ENCODE assay signal across 15 mouse cellular contexts in the genomic region with DNA sequence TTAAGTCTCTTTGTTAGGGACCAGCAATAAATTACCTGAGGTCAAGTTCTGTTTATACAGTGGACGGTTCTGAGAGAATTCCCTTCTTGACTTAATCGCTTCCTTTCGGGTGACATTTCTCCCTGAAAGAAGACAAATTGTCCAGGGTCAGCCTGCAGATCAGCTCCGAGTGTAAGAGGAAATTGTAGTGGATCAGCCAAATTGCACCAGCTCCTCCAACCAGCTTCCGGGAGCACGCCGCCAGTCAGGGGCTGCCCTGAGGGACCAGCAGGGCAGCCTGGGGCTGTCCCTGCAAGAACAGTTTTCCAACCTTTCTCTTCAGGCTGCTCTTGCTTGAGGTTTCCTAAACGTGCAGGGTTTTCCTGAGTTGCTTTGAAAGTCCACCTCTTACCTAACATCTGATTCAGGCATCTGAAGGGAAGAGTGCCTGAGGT. TPM values are rescaled to one million over a fixed set of nuclear protein-coding genes. Genes with fewer than 3 reads are reported as not detected.
DNase-seq lines count a peak whose midpoint lies in the region; ATAC-seq and TF ChIP-seq lines count a peak whose summit lies in the region.
"Had no signal": no experiment of that assay in that cellular context is flagged by ENCODE, and none has a peak within 500 bp of the region (broad histone marks: within the 10 kb centered on the region; RNA-seq: fewer than 3 reads in every experiment).

No protein-coding gene starts in this region.

- WGBS in heart, embryonic 12.5 days, result 20% methylated on average over 8 of the region's 8 CpGs
- WGBS in lung, embryonic 14.5 days, result 10% methylated on average over 8 of the region's 8 CpGs
- 6% methylated on average over 8 of the region's 8 CpGs for WGBS in limb, embryonic 12.5 days

- no peak overlapping the region for H3K27ac ChIP-seq in heart, embryonic 12.5 days (ENCODE audit: poor library complexity, severe bottlenecking)
- H3K27ac ChIP-seq in lung, embryonic 14.5 days (ENCODE audit: low read depth), result no peak overlapping the region
- H3K27ac ChIP-seq in limb, embryonic 12.5 days, result no peak overlapping the region
- H3K27ac ChIP-seq: limb, embryonic 13.5 days; macrophage; midbrain, embryonic 15.5 days had no signal

- intact Hi-C loops in gastrocnemius, postnatal 36 days (cut with DNase I), result no loop called here

- no peaks in the 10 kb centered on the region for H3K9me3 ChIP-seq in heart, embryonic 12.5 days (replicated peaks)
- H3K9me3 ChIP-seq in lung, embryonic 14.5 days (ENCODE audit: low read depth, low read length), result no peaks in the 10 kb centered on the region
- no peaks in the 10 kb centered on the region for H3K9me3 ChIP-seq in limb, embryonic 12.5 days
- H3K9me3 ChIP-seq: limb, embryonic 13.5 days; midbrain, embryonic 15.5 days had no signal

- no peaks in the 10 kb centered on the region for H3K36me3 ChIP-seq in heart, embryonic 12.5 days
- no peaks in the 10 kb centered on the region for H3K36me3 ChIP-seq in lung, embryonic 14.5 days (ENCODE audit: insufficient read depth)
- H3K36me3 ChIP-seq in limb, embryonic 12.5 days, result no peaks in the 10 kb centered on the region
- H3K36me3 ChIP-seq: limb, embryonic 13.5 days; midbrain, embryonic 15.5 days had no signal

- H3K4me2 ChIP-seq in heart, embryonic 12.5 days, result 0 out of 2 replicates have a peak overlapping the region, but pooled peaks have one; percentile 11
- no peak overlapping the region for H3K4me2 ChIP-seq in lung, embryonic 14.5 days
- H3K4me2 ChIP-seq in limb, embryonic 12.5 days, result peak overlapping the region; percentile 2; the same call in 1 of the 2 replicates
- H3K4me2 ChIP-seq: midbrain, embryonic 15.5 days had no signal

- TF ChIP-seq CTCF in lung, embryonic 14.5 days (IDR thresholded peaks at IDR 0.05; ENCODE audit: low read depth), result no peak

- DNase-seq in heart, adult 9 months (ENCODE audit: low spot score in 2 of 2), result no peak
- peak; percentile 25 for DNase-seq in lung, embryonic 14.5 days
- DNase-seq in lung, postnatal 36 days, result no peak
- peak; percentile 70 for DNase-seq in embryo, embryonic 11 days
- no peak for DNase-seq in cerebellum, postnatal 36 days
- no peak for DNase-seq in gastrocnemius, postnatal 36 days
- DNase-seq: cerebellum, adult 18-20 months; gastrocnemius, postnatal 25 days; kidney, postnatal 14 days; thymus, adult 2 months had no signal

- H3K9ac ChIP-seq in heart, embryonic 12.5 days, result no peak overlapping the region
- H3K9ac ChIP-seq in lung, embryonic 14.5 days, result no peak overlapping the region
- H3K9ac ChIP-seq in limb, embryonic 12.5 days (replicated peaks), result no peak overlapping the region
- H3K9ac ChIP-seq: limb, embryonic 13.5 days; midbrain, embryonic 15.5 days had no signal

- no peak for ATAC-seq in heart, embryonic 12.5 days (ENCODE audit: insufficient number of reproducible peaks, low FRiP score)
- no peak for ATAC-seq in lung, embryonic 14.5 days (ENCODE audit: insufficient read depth)
- ATAC-seq in limb, embryonic 12.5 days (ENCODE audit: insufficient number of reproducible peaks, insufficient read depth, low FRiP score, low TSS enrichment, low read depth), result no peak
- ATAC-seq: midbrain, embryonic 15.5 days had no signal

- H3K4me3 ChIP-seq in heart, embryonic 12.5 days, result no peak overlapping the region
- no peak overlapping the region for H3K4me3 ChIP-seq in lung, embryonic 14.5 days (ENCODE audit: low read depth, low read length)
- H3K4me3 ChIP-seq in limb, embryonic 12.5 days (replicated peaks), result no peak overlapping the region
- H3K4me3 ChIP-seq: limb, embryonic 13.5 days; midbrain, embryonic 15.5 days had no signal

- H3K27me3 ChIP-seq in heart, embryonic 12.5 days (replicated peaks), result peaks cover 33% of the 10 kb centered on the region
- 0 out of 2 replicates have a peak, but pooled peaks cover 13% of the 10 kb centered on the region for H3K27me3 ChIP-seq in lung, embryonic 14.5 days (ENCODE audit: insufficient read depth, low read length)
- peaks cover 19% of the 10 kb centered on the region for H3K27me3 ChIP-seq in limb, embryonic 12.5 days

- peaks cover 11% of the 10 kb centered on the region for H3K4me1 ChIP-seq in heart, embryonic 12.5 days (replicated peaks)
- H3K4me1 ChIP-seq in lung, embryonic 14.5 days (ENCODE audit: insufficient read depth), result no peaks in the 10 kb centered on the region
- H3K4me1 ChIP-seq in limb, embryonic 12.5 days (replicated peaks), result peaks cover 38% of the 10 kb centered on the region

RNA-seq across cellular contexts. Expression of a gene that starts 47.6 kb away (rescaled TPM):
- 10.5 and 12.1 TPM in 2 replicates for polyA plus RNA-seq in heart, embryonic 12.5 days (2016; fragmentation: Nextera tagmentation; extraction: Ambion mirVana)
- polyA plus RNA-seq in lung, embryonic 14.5 days (2014; fragmentation: Nextera tagmentation; extraction: Ambion mirVana), result 19.4 and 19.6 TPM in 2 replicates
- 24.1 and 24.8 TPM in 2 replicates for polyA plus RNA-seq in limb, embryonic 12.5 days (2016; fragmentation: Nextera tagmentation; extraction: Ambion mirVana)
- total RNA-seq in gastrocnemius, postnatal 36 days (2021), result 10 to 100 TPM in 1 of 2 experiments, 1 to 10 TPM in 1; 8.0 to 10.3 TPM

RNA-seq across cellular contexts. Expression of a gene that starts 48.0 kb away (rescaled TPM):
- 7.8 and 9.0 TPM in 2 replicates for polyA plus RNA-seq in heart, embryonic 12.5 days (2016; fragmentation: Nextera tagmentation; extraction: Ambion mirVana)
- polyA plus RNA-seq in lung, embryonic 14.5 days (2014; fragmentation: Nextera tagmentation; extraction: Ambion mirVana), result 15.9 and 17.9 TPM in 2 replicates
- polyA plus RNA-seq in limb, embryonic 12.5 days (2016; fragmentation: Nextera tagmentation; extraction: Ambion mirVana), result 16.0 and 22.4 TPM in 2 replicates
- total RNA-seq in gastrocnemius, postnatal 36 days (2021), result 1 to 10 TPM; 2.7 to 3.2 TPM

Comparison
In these comparisons a context has a peak if more than half of its experiments do, and no peak if none do; other contexts are left out.
1. DNase-seq: peak in lung, embryonic 14.5 days (single experiment) and embryo, embryonic 11 days (single experiment); none in heart, adult 9 months (0 of 2), lung, postnatal 36 days (single experiment), cerebellum, postnatal 36 days (0 of 2) and gastrocnemius, postnatal 36 days (0 of 2).